Mouse (Mus musculus) CH12.LX (cell line): Measurements from ENCODE around the gene Pigk.

Experiments used
- BHLHE40 ChIP-seq: IDR thresholded peaks from 2 replicates; pipeline ENCODE4 v1.6.1; 2011; ENCODE audit warnings: mild to moderate bottlenecking, low read depth, low read length, improper control_type of control experiment
- CHD1 ChIP-seq: IDR thresholded peaks from 2 replicates; pipeline ENCODE4 v1.6.1; 2012; ENCODE audit warnings: low read depth, low read length, improper control_type of control experiment, inconsistent platforms
- CHD2 ChIP-seq: IDR thresholded peaks from 2 replicates; pipeline ENCODE4 v1.6.1; 2011; ENCODE audit warnings: low read length, improper control_type of control experiment
- CTCF ChIP-seq, 2 experiments: IDR thresholded peaks in 1 of 2; conservative IDR thresholded peaks in 1 of 2; 2 replicates each; pipeline ENCODE4 v1.5.1; 2011 to 2012; ENCODE audit warnings: low read depth in 2 of 2, low read length in 2 of 2, improper control_type of control experiment in 1 of 2, inconsistent platforms in 1 of 2, mild to moderate bottlenecking in 1 of 2, moderate library complexity in 1 of 2
- E2F4 ChIP-seq: IDR thresholded peaks from 2 replicates; pipeline ENCODE4 v1.6.1; 2011; ENCODE audit warnings: low read depth, low read length, improper control_type of control experiment; ENCODE audit not compliant: insufficient replicate concordance
- EP300 ChIP-seq: IDR thresholded peaks from 2 replicates; pipeline ENCODE4 v1.6.1; 2011; ENCODE audit warnings: low read length, improper control_type of control experiment
- JUND ChIP-seq: conservative IDR thresholded peaks from 2 replicates; pipeline ENCODE4 v1.6.1; 2011; ENCODE audit warnings: low read depth, low read length, improper control_type of control experiment
- MAFK ChIP-seq: IDR thresholded peaks from 2 replicates; pipeline ENCODE4 v1.6.1; 2011; ENCODE audit warnings: low read length, improper control_type of control experiment; ENCODE audit not compliant: insufficient replicate concordance
- POLR2A ChIP-seq: IDR thresholded peaks from 2 replicates; pipeline ENCODE4 v1.6.1; 2011; ENCODE audit warnings: low read depth, mild to moderate bottlenecking, improper control_type of control experiment, low read length
- POLR2AphosphoS2 ChIP-seq: IDR thresholded peaks from 2 replicates; pipeline ENCODE4 v1.6.1; 2011; ENCODE audit warnings: low read depth, low read length, improper control_type of control experiment
- RAD21 ChIP-seq: IDR thresholded peaks from 2 replicates; pipeline ENCODE4 v1.6.1; 2011; ENCODE audit warnings: low read depth, mild to moderate bottlenecking, low read length, improper control_type of control experiment, moderate library complexity
- USF1 ChIP-seq: IDR thresholded peaks from 2 replicates; pipeline ENCODE4 v1.6.1; 2014; ENCODE audit warnings: low read depth, mild to moderate bottlenecking, inconsistent platforms, low read length, improper control_type of control experiment
- ZNF384 ChIP-seq: IDR thresholded peaks from 2 replicates; pipeline ENCODE4 v1.6.1; 2012; ENCODE audit warnings: low read depth, low read length, improper control_type of control experiment, inconsistent platforms

- no peak for TF ChIP-seq POLR2A
- no peak for TF ChIP-seq CTCF (conservative IDR thresholded peaks at IDR 0.05 in 1 of 2, IDR thresholded peaks at IDR 0.05 in 1 of 2; ENCODE audit: low read depth in 2 of 2, low read length in 2 of 2)
- no peak for TF ChIP-seq BHLHE40
- TF ChIP-seq EP300 = no peak
- no peak for TF ChIP-seq E2F4
- TF ChIP-seq POLR2AphosphoS2 = no peak
- no peak for TF ChIP-seq JUND
- no peak for TF ChIP-seq RAD21
- TF ChIP-seq MAFK = no peak
- no peak for TF ChIP-seq USF1
- TF ChIP-seq CHD1 = no peak
- no peak for TF ChIP-seq ZNF384
- TF ChIP-seq CHD2 = no peak
These were observed 47.8 kb downstream of the Pigk start for GRCm38 (mm10) chr3:152761661-152762060.
